Mouse (Mus musculus): ENCODE data around the gene Hnf1a.

Hnf1a gene

GRCm38 (mm10) chr5:114964967-114965898 lies 5.7 kb downstream of the Hnf1a start:
- no peak overlapping the region for H3K4me3 ChIP-seq (replicated peaks; ENCODE audit: low read length)
- H3K27me3 ChIP-seq (ENCODE audit: insufficient read depth, low read length) = 0 out of 2 replicates have a peak, but pooled peaks cover 6% of the 10 kb centered on the region
- 0 out of 2 replicates have a peak, but pooled peaks cover 3% of the 10 kb centered on the region for H3K36me3 ChIP-seq (ENCODE audit: insufficient read depth, low read length)
- H3K9me3 ChIP-seq (ENCODE audit: low read length) = peaks cover 23% of the 10 kb centered on the region
- TF ChIP-seq CTCF (conservative IDR thresholded peaks at IDR 0.05; ENCODE audit: low read length) (no peak), POU5F1 (IDR thresholded peaks at IDR 0.05; ENCODE audit: borderline replicate concordance, low read length) (no peak), NANOG (IDR thresholded peaks at IDR 0.05; ENCODE audit: borderline replicate concordance, low read length) (no peak)
- peaks cover 46% of the 10 kb centered on the region for H3K4me1 ChIP-seq (replicated peaks; ENCODE audit: low read depth, low read length)

- TF ChIP-seq CTCF (conservative IDR thresholded peaks at IDR 0.05; ENCODE audit: low read length) (no peak), POU5F1 (IDR thresholded peaks at IDR 0.05; ENCODE audit: borderline replicate concordance, low read length) (no peak), NANOG (IDR thresholded peaks at IDR 0.05; ENCODE audit: borderline replicate concordance, low read length) (no peak)
- H3K4me3 ChIP-seq (replicated peaks; ENCODE audit: low read length) = no peak overlapping the region
- H3K27me3 ChIP-seq (ENCODE audit: insufficient read depth, low read length) = 0 out of 2 replicates have a peak, but pooled peaks cover 6% of the 10 kb centered on the region
- peaks cover 11% of the 10 kb centered on the region for H3K36me3 ChIP-seq (ENCODE audit: insufficient read depth, low read length)
- H3K4me1 ChIP-seq (replicated peaks; ENCODE audit: low read depth, low read length) = peaks cover 38% of the 10 kb centered on the region
- H3K9me3 ChIP-seq (ENCODE audit: low read length) = peaks cover 31% of the 10 kb centered on the region
Observed at GRCm38 (mm10) chr5:114964315-114964966, 6.5 kb downstream of the Hnf1a start.

GRCm38 (mm10) chr5:114961590-114962360 lies 9.1 kb downstream of the Hnf1a start:
- H3K9me3 ChIP-seq (ENCODE audit: low read length) = peaks cover 42% of the 10 kb centered on the region
- H3K4me1 ChIP-seq (replicated peaks; ENCODE audit: low read depth, low read length) = peaks cover 17% of the 10 kb centered on the region
- H3K4me3 ChIP-seq (replicated peaks; ENCODE audit: low read length) = no peak overlapping the region
- TF ChIP-seq POU5F1 (IDR thresholded peaks at IDR 0.05; ENCODE audit: borderline replicate concordance, low read length) = no peak
- no peak for TF ChIP-seq NANOG (IDR thresholded peaks at IDR 0.05; ENCODE audit: borderline replicate concordance, low read length)
- no peak for TF ChIP-seq CTCF (conservative IDR thresholded peaks at IDR 0.05; ENCODE audit: low read length)
- peaks cover 18% of the 10 kb centered on the region for H3K36me3 ChIP-seq (ENCODE audit: insufficient read depth, low read length)
- H3K27me3 ChIP-seq (ENCODE audit: insufficient read depth, low read length) = no peaks in the 10 kb centered on the region

- TF ChIP-seq NANOG (IDR thresholded peaks at IDR 0.05; ENCODE audit: borderline replicate concordance, low read length) (no peak), POU5F1 (IDR thresholded peaks at IDR 0.05; ENCODE audit: borderline replicate concordance, low read length) (no peak), CTCF (conservative IDR thresholded peaks at IDR 0.05; ENCODE audit: low read length) (no peak)
- Histone ChIP-seq H3K4me3 (replicated peaks; ENCODE audit: low read length) (no peak overlapping the region), H3K9me3 (ENCODE audit: low read length) (peaks cover 79% of the 10 kb centered on the region), H3K36me3 (ENCODE audit: insufficient read depth, low read length) (peaks cover 48% of the 10 kb centered on the region), H3K4me1 (replicated peaks; ENCODE audit: low read depth, low read length) (no peaks in the 10 kb centered on the region), H3K27me3 (ENCODE audit: insufficient read depth, low read length) (no peaks in the 10 kb centered on the region)
Observed at GRCm38 (mm10) chr5:114958069-114958468, 12.8 kb downstream of the Hnf1a start.

- Histone ChIP-seq H3K9me3 (ENCODE audit: low read length) (peaks cover 42% of the 10 kb centered on the region), H3K4me1 (replicated peaks; ENCODE audit: low read depth, low read length) (peaks cover 26% of the 10 kb centered on the region), H3K36me3 (ENCODE audit: insufficient read depth, low read length) (peaks cover 68% of the 10 kb centered on the region), H3K27me3 (ENCODE audit: insufficient read depth, low read length) (no peaks in the 10 kb centered on the region), H3K4me3 (replicated peaks; ENCODE audit: low read length) (no peak overlapping the region)
- TF ChIP-seq NANOG (IDR thresholded peaks at IDR 0.05; ENCODE audit: borderline replicate concordance, low read length) (no peak), CTCF (conservative IDR thresholded peaks at IDR 0.05; ENCODE audit: low read length) (no peak), POU5F1 (IDR thresholded peaks at IDR 0.05; ENCODE audit: borderline replicate concordance, low read length) (no peak)
Observed at GRCm38 (mm10) chr5:114953326-114953725, 17.6 kb downstream of the Hnf1a start.

- peaks cover 37% of the 10 kb centered on the region for H3K9me3 ChIP-seq (ENCODE audit: low read length)
- no peak overlapping the region for H3K4me3 ChIP-seq (replicated peaks; ENCODE audit: low read length)
- TF ChIP-seq POU5F1 (IDR thresholded peaks at IDR 0.05; ENCODE audit: borderline replicate concordance, low read length) = no peak
- TF ChIP-seq NANOG (IDR thresholded peaks at IDR 0.05; ENCODE audit: borderline replicate concordance, low read length) = no peak
- no peak for TF ChIP-seq CTCF (conservative IDR thresholded peaks at IDR 0.05; ENCODE audit: low read length)
- H3K4me1 ChIP-seq (replicated peaks; ENCODE audit: low read depth, low read length) = peaks cover 30% of the 10 kb centered on the region
- peaks cover 88% of the 10 kb centered on the region for H3K36me3 ChIP-seq (ENCODE audit: insufficient read depth, low read length)
- H3K27me3 ChIP-seq (ENCODE audit: insufficient read depth, low read length) = no peaks in the 10 kb centered on the region
Observed at GRCm38 (mm10) chr5:114951279-114951880, 19.5 kb downstream of the Hnf1a start.

- Histone ChIP-seq H3K36me3 (ENCODE audit: insufficient read depth, low read length) (peaks cover 90% of the 10 kb centered on the region), H3K4me1 (replicated peaks; ENCODE audit: low read depth, low read length) (peaks cover 30% of the 10 kb centered on the region), H3K4me3 (replicated peaks; ENCODE audit: low read length) (no peak overlapping the region), H3K9me3 (ENCODE audit: low read length) (peaks cover 30% of the 10 kb centered on the region), H3K27me3 (ENCODE audit: insufficient read depth, low read length) (no peaks in the 10 kb centered on the region)
- TF ChIP-seq NANOG (IDR thresholded peaks at IDR 0.05; ENCODE audit: borderline replicate concordance, low read length) (no peak), POU5F1 (IDR thresholded peaks at IDR 0.05; ENCODE audit: borderline replicate concordance, low read length) (no peak), CTCF (conservative IDR thresholded peaks at IDR 0.05; ENCODE audit: low read length) (no peak)
Observed at GRCm38 (mm10) chr5:114950669-114951068, 20.2 kb downstream of the Hnf1a start.

Data from E14TG2a.4 (cell line).